Mouse (Mus musculus): Measurements from ENCODE around the gene Trpm3. TPM values are rescaled to one million over a fixed set of nuclear protein-coding genes. Genes with fewer than 3 reads are reported as not detected.

Gene Trpm3
- total and polyA plus RNA-seq, 3 experiments: 0.49 TPM; not detected in 2

GRCm38 (mm10) chr19:22916643-22917344 is 777.9 kb downstream of the Trpm3 start:
- H3K36me3 ChIP-seq (replicated peaks): no peaks in the 10 kb centered on the region
- DNase-seq (ENCODE audit: low spot score): no peak
- no peaks in the 10 kb centered on the region for H3K9me3 ChIP-seq (replicated peaks)
- no peaks in the 10 kb centered on the region for H3K4me1 ChIP-seq (ENCODE audit: insufficient read depth, low read depth, low read length)
- 0 out of 2 replicates have a peak, but pooled peaks cover 3% of the 10 kb centered on the region for H3K27me3 ChIP-seq (ENCODE audit: insufficient read depth, low read length)
- H3K4me3 ChIP-seq (ENCODE audit: low read depth, low read length): no peak overlapping the region
- ATAC-seq (ENCODE audit: extremely low read depth, insufficient number of reproducible peaks, low FRiP score, poor library complexity, severe bottlenecking): no peak
- TF ChIP-seq GATA1 (IDR thresholded peaks at IDR 0.05; ENCODE audit: borderline replicate concordance, low read length): no peak
- no peak for TF ChIP-seq GATA2 (IDR thresholded peaks at IDR 0.05; ENCODE audit: borderline replicate concordance, low read depth, low read length)
- no peak for TF ChIP-seq POLR2AphosphoS5 (IDR thresholded peaks at IDR 0.05; ENCODE audit: insufficient replicate concordance, low read depth, low read length)
- TF ChIP-seq TAL1 (conservative IDR thresholded peaks at IDR 0.05; ENCODE audit: low read depth, low read length): no peak
- TF ChIP-seq CTCF (IDR thresholded peaks at IDR 0.05; ENCODE audit: low read depth, low read length): no peak

- H3K4me3 ChIP-seq (ENCODE audit: low read depth, low read length): no peak overlapping the region
- no peaks in the 10 kb centered on the region for H3K4me1 ChIP-seq (ENCODE audit: insufficient read depth, low read depth, low read length)
- 0 out of 2 replicates have a peak, but pooled peaks cover 3% of the 10 kb centered on the region for H3K27me3 ChIP-seq (ENCODE audit: insufficient read depth, low read length)
- TF ChIP-seq GATA1 (IDR thresholded peaks at IDR 0.05; ENCODE audit: borderline replicate concordance, low read length): no peak
- no peak for TF ChIP-seq POLR2AphosphoS5 (IDR thresholded peaks at IDR 0.05; ENCODE audit: insufficient replicate concordance, low read depth, low read length)
- TF ChIP-seq GATA2 (IDR thresholded peaks at IDR 0.05; ENCODE audit: borderline replicate concordance, low read depth, low read length): no peak
- TF ChIP-seq TAL1 (conservative IDR thresholded peaks at IDR 0.05; ENCODE audit: low read depth, low read length): no peak
- no peak for TF ChIP-seq CTCF (IDR thresholded peaks at IDR 0.05; ENCODE audit: low read depth, low read length)
- ATAC-seq (ENCODE audit: extremely low read depth, insufficient number of reproducible peaks, low FRiP score, poor library complexity, severe bottlenecking): no peak
- no peaks in the 10 kb centered on the region for H3K9me3 ChIP-seq (replicated peaks)
- no peak for DNase-seq (ENCODE audit: low spot score)
- H3K36me3 ChIP-seq (replicated peaks): no peaks in the 10 kb centered on the region
Measured at GRCm38 (mm10) chr19:22917345-22917735, 778.5 kb downstream of the Trpm3 start.

- Histone ChIP-seq H3K4me1 (ENCODE audit: insufficient read depth, low read depth, low read length) (no peaks in the 10 kb centered on the region), H3K4me3 (ENCODE audit: low read depth, low read length) (no peak overlapping the region), H3K9me3 (replicated peaks) (no peaks in the 10 kb centered on the region), H3K36me3 (replicated peaks) (no peaks in the 10 kb centered on the region), H3K27me3 (ENCODE audit: insufficient read depth, low read length) (0 out of 2 replicates have a peak, but pooled peaks cover 5% of the 10 kb centered on the region)
- TF ChIP-seq GATA1 (IDR thresholded peaks at IDR 0.05; ENCODE audit: borderline replicate concordance, low read length) (no peak), POLR2AphosphoS5 (IDR thresholded peaks at IDR 0.05; ENCODE audit: insufficient replicate concordance, low read depth, low read length) (no peak), CTCF (IDR thresholded peaks at IDR 0.05; ENCODE audit: low read depth, low read length) (no peak), GATA2 (IDR thresholded peaks at IDR 0.05; ENCODE audit: borderline replicate concordance, low read depth, low read length) (no peak), TAL1 (conservative IDR thresholded peaks at IDR 0.05; ENCODE audit: low read depth, low read length) (no peak)
- ATAC-seq (ENCODE audit: extremely low read depth, insufficient number of reproducible peaks, low FRiP score, poor library complexity, severe bottlenecking): no peak
- no peak for DNase-seq (ENCODE audit: low spot score)
Measured at GRCm38 (mm10) chr19:22920949-22921348, 782.1 kb downstream of the Trpm3 start.

- DNase-seq (ENCODE audit: low spot score) (no peak), ATAC-seq (ENCODE audit: extremely low read depth, insufficient number of reproducible peaks, low FRiP score, poor library complexity, severe bottlenecking) (no peak)
- Histone ChIP-seq H3K4me1 (ENCODE audit: insufficient read depth, low read depth, low read length) (no peaks in the 10 kb centered on the region), H3K9me3 (replicated peaks) (no peaks in the 10 kb centered on the region), H3K36me3 (replicated peaks) (no peaks in the 10 kb centered on the region), H3K27me3 (ENCODE audit: insufficient read depth, low read length) (0 out of 2 replicates have a peak, but pooled peaks cover 3% of the 10 kb centered on the region), H3K4me3 (ENCODE audit: low read depth, low read length) (no peak overlapping the region)
- no peak for TF ChIP-seq TAL1 (conservative IDR thresholded peaks at IDR 0.05; ENCODE audit: low read depth, low read length)
- TF ChIP-seq GATA1 (IDR thresholded peaks at IDR 0.05; ENCODE audit: borderline replicate concordance, low read length): no peak
- TF ChIP-seq CTCF (IDR thresholded peaks at IDR 0.05; ENCODE audit: low read depth, low read length): no peak
- no peak for TF ChIP-seq GATA2 (IDR thresholded peaks at IDR 0.05; ENCODE audit: borderline replicate concordance, low read depth, low read length)
- TF ChIP-seq POLR2AphosphoS5 (IDR thresholded peaks at IDR 0.05; ENCODE audit: insufficient replicate concordance, low read depth, low read length): no peak
Measured at GRCm38 (mm10) chr19:22922871-22923670, 784.2 kb downstream of the Trpm3 start.

- H3K4me1 ChIP-seq (ENCODE audit: insufficient read depth, low read depth, low read length): no peaks in the 10 kb centered on the region
- H3K4me3 ChIP-seq (ENCODE audit: low read depth, low read length): no peak overlapping the region
- H3K36me3 ChIP-seq (replicated peaks): no peaks in the 10 kb centered on the region
- TF ChIP-seq GATA1 (IDR thresholded peaks at IDR 0.05; ENCODE audit: borderline replicate concordance, low read length) (no peak), GATA2 (IDR thresholded peaks at IDR 0.05; ENCODE audit: borderline replicate concordance, low read depth, low read length) (no peak), TAL1 (conservative IDR thresholded peaks at IDR 0.05; ENCODE audit: low read depth, low read length) (no peak), POLR2AphosphoS5 (IDR thresholded peaks at IDR 0.05; ENCODE audit: insufficient replicate concordance, low read depth, low read length) (no peak), CTCF (IDR thresholded peaks at IDR 0.05; ENCODE audit: low read depth, low read length) (no peak)
- no peak for ATAC-seq (ENCODE audit: extremely low read depth, insufficient number of reproducible peaks, low FRiP score, poor library complexity, severe bottlenecking)
- 0 out of 2 replicates have a peak, but pooled peaks cover 3% of the 10 kb centered on the region for H3K27me3 ChIP-seq (ENCODE audit: insufficient read depth, low read length)
- DNase-seq (ENCODE audit: low spot score): no peak
- no peaks in the 10 kb centered on the region for H3K9me3 ChIP-seq (replicated peaks)
Measured at GRCm38 (mm10) chr19:22925284-22925683, 786.4 kb downstream of the Trpm3 start.

GRCm38 (mm10) chr19:22926753-22927152 is 787.9 kb downstream of the Trpm3 start:
- Histone ChIP-seq H3K36me3 (replicated peaks) (no peaks in the 10 kb centered on the region), H3K4me1 (ENCODE audit: insufficient read depth, low read depth, low read length) (no peaks in the 10 kb centered on the region), H3K27me3 (ENCODE audit: insufficient read depth, low read length) (0 out of 2 replicates have a peak, but pooled peaks cover 3% of the 10 kb centered on the region), H3K4me3 (ENCODE audit: low read depth, low read length) (no peak overlapping the region), H3K9me3 (replicated peaks) (no peaks in the 10 kb centered on the region)
- DNase-seq (ENCODE audit: low spot score) (no peak), ATAC-seq (ENCODE audit: extremely low read depth, insufficient number of reproducible peaks, low FRiP score, poor library complexity, severe bottlenecking) (no peak)
- TF ChIP-seq CTCF (IDR thresholded peaks at IDR 0.05; ENCODE audit: low read depth, low read length): no peak
- no peak for TF ChIP-seq POLR2AphosphoS5 (IDR thresholded peaks at IDR 0.05; ENCODE audit: insufficient replicate concordance, low read depth, low read length)
- TF ChIP-seq GATA2 (IDR thresholded peaks at IDR 0.05; ENCODE audit: borderline replicate concordance, low read depth, low read length): no peak
- no peak for TF ChIP-seq TAL1 (conservative IDR thresholded peaks at IDR 0.05; ENCODE audit: low read depth, low read length)
- TF ChIP-seq GATA1 (IDR thresholded peaks at IDR 0.05; ENCODE audit: borderline replicate concordance, low read length): no peak
